Mouse (Mus musculus) midbrain, embryonic 16.5 days (tissue): ENCODE measurements around the gene Ftsj3. TPM values are rescaled to one million over a fixed set of nuclear protein-coding genes. Genes with fewer than 3 reads are reported as not detected.
"Not testable (repeated sequence)": the region's sequence is repeated elsewhere in the genome, so short reads cannot be mapped to it uniquely, and the experiment has no call there.

Experiments used
- ATAC-seq: fragments of 200-750 bp; cut with Nextera tagmentation; 2 replicates; pipeline ENCODE4 v1.8.0; 2017; ENCODE audit warnings: moderate TSS enrichment
- H3K27ac ChIP-seq: fragments of 300-500 bp; sonication (generic); 2 replicates; pipeline ENCODE4 v1.5.1; 2014; ENCODE audit warnings: mild to moderate bottlenecking, low read length, mixed read lengths
- H3K27me3 ChIP-seq: fragments of 300-500 bp; sonication (generic); 2 replicates; pipeline ENCODE4 v1.6.1; 2014; ENCODE audit warnings: low read depth, low read length, mixed read lengths; ENCODE audit not compliant: control insufficient read depth, insufficient read depth
- H3K36me3 ChIP-seq: fragments of 300-500 bp; sonication (generic); 2 replicates; pipeline ENCODE4 v1.6.1; 2014; ENCODE audit warnings: mild to moderate bottlenecking, low read length, moderate library complexity, mixed read lengths; ENCODE audit not compliant: control insufficient read depth, insufficient read depth
- H3K4me1 ChIP-seq: fragments of 300-500 bp; sonication (generic); 2 replicates; pipeline ENCODE4 v1.6.1; 2014; ENCODE audit warnings: mild to moderate bottlenecking, low read length, mixed read lengths; ENCODE audit not compliant: control insufficient read depth, insufficient read depth
- H3K4me2 ChIP-seq: fragments of 300-500 bp; sonication (generic); 2 replicates; pipeline ENCODE4 v1.6.1; 2014; ENCODE audit warnings: mild to moderate bottlenecking, low read length, mixed read lengths
- H3K4me3 ChIP-seq: fragments of 300-500 bp; sonication (generic); 2 replicates; pipeline ENCODE4 v1.5.1; 2014; ENCODE audit warnings: low read depth, mild to moderate bottlenecking, low read length, moderate library complexity, mixed read lengths
- H3K9ac ChIP-seq: fragments of 300-500 bp; sonication (generic); 2 replicates; pipeline ENCODE4 v1.6.1; 2014; ENCODE audit warnings: low read depth, low read length, mixed read lengths
- H3K9me3 ChIP-seq: fragments of 300-500 bp; sonication (generic); replicated peaks from 2 replicates; pipeline ENCODE4 v1.6.1; 2014; ENCODE audit warnings: mild to moderate bottlenecking, low read length, mixed read lengths; ENCODE audit not compliant: control insufficient read depth, poor library complexity, severe bottlenecking
- WGBS: fragments of 180-500 bp; shearing (Covaris S2); extraction: QIAGEN DNeasy Blood & Tissue Kit; methylation state at CpG from one replicate; pipeline ENCODE4 v1.1.7; 2014; 5-methylcytosine and 5-hydroxymethylcytosine counted together
- polyA plus RNA-seq: library from polyadenylated mRNA; unstranded; fragments of >200 nt; fragmentation: Nextera tagmentation; extraction: Ambion mirVana; gene quantifications from 2 replicates; pipeline ENCODE4 v1.2.1, GENCODE M21; 2015

Gene Ftsj3
- polyA plus RNA-seq, 1 experiment from 2014 or later = 34.0 TPM

GRCm38 (mm10) chr11:106200756-106201155 lies 55.1 kb downstream of the Ftsj3 start:
- WGBS = 91% methylated on average over 6 of the region's 6 CpGs
- no peak for ATAC-seq

DNA sequence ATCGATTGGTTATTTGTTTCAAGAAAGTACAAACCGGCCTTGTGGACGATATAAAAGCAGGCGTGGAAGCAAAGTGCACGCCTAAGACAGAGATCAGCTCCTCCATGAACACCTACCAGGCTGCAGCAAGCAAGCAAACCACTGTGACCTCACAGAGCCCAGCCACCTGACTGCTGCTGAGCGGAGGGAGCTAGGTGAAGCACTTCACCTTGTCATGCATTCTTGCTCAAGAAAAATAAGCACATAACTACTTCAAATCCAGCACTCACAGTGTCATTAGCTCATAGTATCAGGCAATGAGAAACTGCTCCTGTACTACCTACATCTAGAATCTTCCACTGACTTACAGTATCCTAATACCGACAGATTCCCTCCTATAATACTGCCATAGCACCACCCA lies 55.9 kb downstream of the Ftsj3 start:
- ATAC-seq, H3K27me3 ChIP-seq, H3K27ac ChIP-seq, H3K4me3 ChIP-seq, H3K4me1 ChIP-seq, H3K9me3 ChIP-seq, H3K4me2 ChIP-seq, H3K9ac ChIP-seq: not testable (repeated sequence)
- WGBS = 93% methylated on average over 7 of the region's 7 CpGs
- H3K36me3 ChIP-seq = peaks cover 30% of the 10 kb centered on the region

More at GRCm38 (mm10) chr11:106200756-106201155, 55.1 kb downstream of the Ftsj3 start:
- Histone ChIP-seq H3K36me3 (peaks cover 35% of the 10 kb centered on the region), H3K9ac (no peak overlapping the region), H3K9me3 (no peaks in the 10 kb centered on the region), H3K4me2 (no peak overlapping the region), H3K4me1 (no peaks in the 10 kb centered on the region), H3K4me3 (no peak overlapping the region), H3K27me3 (no peaks in the 10 kb centered on the region), H3K27ac (no peak overlapping the region)

Other genes with a start within 250 kb of the Ftsj3 start
- gene Kcnh6, start 248.0 kb downstream of the Ftsj3 start, polyA plus RNA-seq = 1.8 and 2.2 TPM in 2 replicates
- 174 and 187 TPM in 2 replicates for gene Dcaf7, start 219.2 kb downstream of the Ftsj3 start, polyA plus RNA-seq
- gene Taco1, start 190.0 kb downstream of the Ftsj3 start, polyA plus RNA-seq = 7.6 and 8.0 TPM in 2 replicates
- 10.9 and 12.3 TPM in 2 replicates for gene Map3k3, start 171.5 kb downstream of the Ftsj3 start, polyA plus RNA-seq
- gene Gm10840, start 95.2 kb downstream of the Ftsj3 start, polyA plus RNA-seq = not detected in 2 replicates
- gene Limd2, start 95.2 kb downstream of the Ftsj3 start, polyA plus RNA-seq = 143 and 158 TPM in 2 replicates
- 25.1 and 28.2 TPM in 2 replicates for gene Strada, start 53.9 kb downstream of the Ftsj3 start, polyA plus RNA-seq
- gene Ccdc47, start 39.7 kb downstream of the Ftsj3 start, polyA plus RNA-seq = 115 and 131 TPM in 2 replicates
- gene Ddx42, start 39.2 kb downstream of the Ftsj3 start, polyA plus RNA-seq = 92.1 and 95.0 TPM in 2 replicates
- gene Psmc5, start 75 bp upstream of the Ftsj3 start, polyA plus RNA-seq = 278 and 285 TPM in 2 replicates
- gene Smarcd2, start 16.9 kb upstream of the Ftsj3 start, polyA plus RNA-seq = 7.1 and 7.8 TPM in 2 replicates
- 0.05 and 0.21 TPM in 2 replicates for gene Tcam1, start 20.6 kb upstream of the Ftsj3 start, polyA plus RNA-seq
- gene Gh, start 45.8 kb upstream of the Ftsj3 start, polyA plus RNA-seq = 1.2 TPM in 1 of 2 replicates, not detected in the other
- gene Cd79b, start 58.7 kb upstream of the Ftsj3 start, polyA plus RNA-seq = 0.76 and 0.92 TPM in 2 replicates
- not detected in 2 replicates for gene Scn4a, start 97.2 kb upstream of the Ftsj3 start, polyA plus RNA-seq
- gene Prr29, start 109.4 kb upstream of the Ftsj3 start, polyA plus RNA-seq = not detected in 2 replicates
- gene Icam2, start 132.0 kb upstream of the Ftsj3 start, polyA plus RNA-seq = 10.4 and 12.3 TPM in 2 replicates
- 4.8 and 5.9 TPM in 2 replicates for gene Ern1, start 231.8 kb upstream of the Ftsj3 start, polyA plus RNA-seq